Mouse (Mus musculus) small intestine, adult 2 months (tissue): ENCODE measurements around the gene 4930404N11Rik.

ENCODE experiments used
- CTCF ChIP-seq: fragments of 200-500 bp; IDR thresholded peaks from 2 replicates; pipeline ENCODE4 v1.5.1; 2012; ENCODE audit warnings: low read depth, mild to moderate bottlenecking, control low read depth, inconsistent platforms, low read length, moderate library complexity, mixed read lengths; ENCODE audit not compliant: insufficient replicate concordance, insufficient read length; ENCODE audit errors: extremely low read depth
- POLR2A ChIP-seq: fragments of 200-500 bp; IDR thresholded peaks from 2 replicates; pipeline ENCODE4 v1.6.1; 2012; ENCODE audit warnings: low read depth, mild to moderate bottlenecking, control low read depth, inconsistent platforms, low read length, moderate library complexity

DNA sequence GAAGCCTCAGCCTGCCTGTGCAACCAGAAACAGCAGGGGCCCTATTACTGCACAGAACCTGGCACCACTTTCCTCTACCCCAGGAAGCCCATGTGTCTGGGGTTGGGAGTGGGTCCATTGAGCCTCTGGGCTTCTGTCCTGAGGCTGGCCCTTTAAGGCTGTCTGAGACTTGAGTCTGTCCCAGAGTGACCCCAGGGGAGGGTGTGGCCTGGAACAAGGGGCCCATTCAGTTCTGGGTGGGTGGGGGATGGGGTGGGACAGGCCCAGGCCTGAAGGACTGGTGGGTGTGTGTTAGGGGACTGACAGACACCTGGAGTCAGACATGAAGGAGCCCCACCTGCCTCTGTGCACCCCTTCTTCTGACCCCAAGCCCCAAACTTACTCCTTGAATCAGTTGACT, 49.1 kb upstream of the 4930404N11Rik start:
- TF ChIP-seq POLR2A (no peak; the same call in 1 of the 2 replicates), CTCF (no peak)
